Mouse (Mus musculus): ENCODE results near the gene Dcst1.

- TF ChIP-seq CTCF (IDR thresholded peaks at IDR 0.05; ENCODE audit: low read depth) (peak; percentile 87), EP300 (IDR thresholded peaks at IDR 0.05; ENCODE audit: low read depth) (no peak)
Observed at GRCm38 (mm10) chr3:89395806-89396653, 31.0 kb upstream of the Dcst1 start.

Data from heart, postnatal 0 days (tissue).